Mouse (Mus musculus) hematopoietic stem cell, adult 5-6 weeks (primary cell): Measurements from ENCODE around the gene Capn10. TPM values are rescaled to one million over a fixed set of nuclear protein-coding genes. Genes with fewer than 3 reads are reported as not detected.

Experiments
- ATAC-seq, 2 experiments: fragments of 125-278 bp in 1 of 2; replicated peaks in 1 of 2; 2 replicates each; pipeline ENCODE4 v1.8.0; 2016 to 2017; ENCODE audit warnings: inconsistent platforms in 2 of 2, mild to moderate bottlenecking in 2 of 2, moderate number of reproducible peaks in 2 of 2, low read depth in 1 of 2, moderate TSS enrichment in 1 of 2; ENCODE audit not compliant: low FRiP score in 2 of 2, poor library complexity in 2 of 2, severe bottlenecking in 2 of 2, insufficient read depth in 1 of 2, low TSS enrichment in 1 of 2
- total RNA-seq: library from RNA; stranded (forward); fragments of 172-1452, 232-1000 nt; gene quantifications from 2 replicates; pipeline ENCODE4 v1.2.3, GENCODE M21; 2017

Capn10 gene
- 9.8 and 17.3 TPM in 2 replicates for total RNA-seq

DNA sequence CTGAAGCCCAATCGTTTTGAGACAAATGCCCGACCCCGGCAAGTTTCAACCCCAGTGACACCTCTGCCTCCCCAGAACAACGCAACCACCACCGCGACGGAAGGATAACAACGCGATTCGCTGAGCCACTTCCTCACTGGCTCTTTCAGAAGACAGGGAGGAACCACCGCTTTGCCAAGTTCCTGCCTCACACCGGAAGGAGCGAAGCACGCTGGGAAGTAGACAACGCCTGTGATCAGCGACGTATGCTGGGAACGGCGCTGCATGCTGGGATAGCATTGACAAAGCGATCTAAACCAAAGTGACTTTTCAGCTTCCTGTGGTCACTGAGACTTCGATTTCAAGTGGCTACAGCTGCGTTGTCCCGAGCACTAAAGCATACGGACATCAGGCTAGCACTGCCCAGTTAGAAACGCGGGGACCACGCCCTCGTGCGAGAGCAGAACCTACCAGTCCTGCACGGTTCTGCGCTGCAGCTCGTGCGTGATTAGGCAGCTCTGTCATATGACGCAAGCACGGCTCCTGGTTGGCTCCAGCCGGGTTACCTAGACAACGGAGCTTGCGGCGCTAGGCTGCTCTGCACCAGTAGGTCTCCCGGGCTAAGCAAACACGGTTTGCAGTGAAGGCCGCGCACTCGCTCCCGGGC, at the start of gene Capn10:
Gene Capn10, plus strand, starts transcription at position 195 of the 646 bp plus-strand sequence.
- peak; percentile 96 for ATAC-seq

DNA sequence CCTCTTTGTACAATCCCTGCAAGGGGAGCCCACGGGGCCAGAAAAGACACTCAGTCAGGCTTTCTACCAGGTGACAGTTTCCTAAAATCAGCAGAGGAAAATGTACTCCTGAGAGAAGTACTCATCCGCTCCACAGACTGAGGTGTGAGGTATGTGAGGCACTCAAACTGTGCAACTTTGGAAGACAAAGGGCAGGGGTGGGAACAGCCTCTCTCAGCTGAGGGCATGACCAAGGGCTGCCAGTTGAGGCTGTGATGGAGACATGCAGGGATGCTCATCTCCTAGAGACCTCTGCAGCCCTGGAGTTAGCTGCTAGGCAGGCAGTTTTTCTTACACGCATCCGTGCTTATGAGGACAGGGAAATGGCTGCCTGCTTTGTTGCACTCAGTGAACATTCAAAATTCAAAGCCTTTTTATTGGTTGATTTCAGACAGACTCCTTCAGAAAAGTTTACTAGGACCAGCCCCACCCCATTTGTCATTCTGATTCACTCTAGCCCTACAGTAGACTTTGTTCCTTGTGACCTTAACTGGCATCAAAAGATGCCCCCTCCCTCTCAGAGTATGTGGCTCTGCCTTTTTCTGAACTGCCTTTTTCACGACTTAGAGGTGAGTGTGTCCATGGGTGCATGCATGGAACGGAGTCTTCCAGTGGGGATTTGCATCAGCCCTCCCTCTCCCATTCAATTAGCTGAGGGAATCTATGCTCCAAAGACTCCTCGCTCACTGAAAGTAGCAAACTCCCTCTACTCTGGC, 45.1 kb upstream of the Capn10 start:
- no peak for ATAC-seq

GRCm38 (mm10) chr1:92892791-92893190, 41.4 kb upstream of the Capn10 start:
- no peak for ATAC-seq

DNA sequence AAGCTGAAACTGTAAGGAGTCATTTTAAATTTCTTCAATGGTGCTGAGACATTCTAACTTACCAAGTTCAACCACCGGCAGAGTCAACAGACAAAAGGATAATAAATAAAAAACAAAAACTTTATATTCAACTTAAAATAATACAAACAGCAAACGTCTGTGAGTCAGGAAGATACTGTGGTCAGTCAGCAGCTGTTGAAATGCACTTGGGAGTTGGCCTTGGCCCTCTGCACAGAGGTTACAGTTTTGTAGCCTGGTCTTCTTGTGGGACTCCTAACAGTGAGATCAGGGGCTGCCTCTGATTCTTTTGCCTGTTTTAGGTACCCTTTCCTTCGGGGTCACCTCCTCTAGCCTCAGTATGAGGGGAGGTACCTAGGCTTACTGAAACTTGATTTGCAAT, 40.3 kb upstream of the Capn10 start:
- no peak for ATAC-seq

- peak; percentile 92 for ATAC-seq
These were observed 39.1 kb upstream of the Capn10 start for GRCm38 (mm10) chr1:92895089-92895488.

- ATAC-seq = no peak
These were observed 31.4 kb upstream of the Capn10 start, which contains the start of gene Ankmy1 for GRCm38 (mm10) chr1:92902786-92903185. TSS of gene Ankmy1 (minus strand) at chr1:92902906.

GRCm38 (mm10) chr1:92903627-92904026, 30.5 kb upstream of the Capn10 start:
- ATAC-seq = no peak

DNA sequence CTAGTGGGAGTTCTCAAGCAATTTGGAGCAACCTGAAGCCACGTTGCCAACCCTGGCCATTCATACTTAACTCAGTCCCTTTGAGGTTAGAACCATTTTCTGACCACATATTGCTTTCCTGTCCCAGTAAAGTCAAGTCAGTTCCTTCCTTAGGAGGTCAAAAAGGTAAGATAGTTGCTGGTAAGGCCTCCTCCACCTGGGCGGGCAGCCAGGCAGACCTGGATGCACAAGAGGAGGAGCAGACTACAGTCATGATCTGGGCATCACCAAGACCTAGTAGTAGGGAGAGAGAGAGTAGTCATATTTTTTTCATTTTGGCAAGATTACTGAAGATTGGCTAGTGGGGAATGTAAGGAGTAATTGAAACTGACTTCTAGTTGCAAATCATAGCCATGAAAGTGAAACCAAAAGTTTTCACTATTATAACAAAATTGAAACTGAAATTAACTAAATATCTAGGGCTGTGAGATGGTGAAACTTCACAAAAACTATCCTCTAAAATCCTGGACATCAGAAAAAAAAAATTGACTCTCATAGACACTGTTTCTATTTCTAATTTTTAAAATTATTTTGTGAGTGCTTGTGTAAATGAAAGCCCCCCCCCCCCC, 28.4 kb upstream of the Capn10 start:
- no peak for ATAC-seq

DNA sequence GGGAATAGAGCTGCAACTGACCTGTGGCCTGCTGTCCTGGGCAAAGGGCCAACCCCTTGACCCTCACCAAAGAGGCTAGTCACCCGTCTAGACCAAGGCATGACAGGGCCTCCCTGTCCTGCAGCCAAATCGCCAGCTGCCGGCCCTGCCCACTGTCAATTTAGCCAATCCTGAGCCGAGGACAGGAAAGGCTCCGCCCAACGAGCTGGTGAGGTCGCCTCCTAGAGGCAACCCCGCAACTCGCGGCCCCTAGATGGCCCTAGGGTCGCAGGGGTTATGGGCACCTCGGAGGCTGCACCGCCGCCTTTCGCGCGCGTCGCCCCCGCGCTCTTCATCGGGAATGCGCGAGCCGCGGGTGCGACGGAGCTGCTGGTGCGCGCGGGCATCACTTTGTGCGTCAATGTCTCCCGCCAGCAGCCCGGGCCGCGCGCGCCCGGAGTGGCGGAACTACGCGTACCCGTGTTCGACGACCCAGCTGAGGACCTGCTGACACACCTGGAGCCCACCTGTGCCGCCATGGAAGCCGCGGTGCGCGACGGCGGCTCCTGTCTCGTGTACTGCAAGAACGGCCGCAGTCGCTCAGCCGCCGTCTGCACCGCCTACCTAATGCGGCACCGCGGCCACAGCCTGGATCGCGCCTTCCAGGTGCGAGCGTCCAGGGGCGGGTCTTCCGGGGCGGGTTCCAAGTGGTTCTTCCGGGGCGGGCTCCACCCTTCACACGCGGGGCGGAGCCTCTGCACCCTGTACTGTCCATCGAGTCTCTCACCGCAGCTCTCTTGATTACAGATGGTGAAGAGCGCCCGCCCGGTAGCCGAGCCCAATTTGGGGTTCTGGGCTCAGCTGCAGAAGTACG, 27.2 kb upstream of the Capn10 start, which contains the start of gene Dusp28:
Gene Dusp28, plus strand, starts transcription at position 203 of the 853 bp plus-strand sequence.
- peak; percentile 65 to 71 for ATAC-seq

DNA sequence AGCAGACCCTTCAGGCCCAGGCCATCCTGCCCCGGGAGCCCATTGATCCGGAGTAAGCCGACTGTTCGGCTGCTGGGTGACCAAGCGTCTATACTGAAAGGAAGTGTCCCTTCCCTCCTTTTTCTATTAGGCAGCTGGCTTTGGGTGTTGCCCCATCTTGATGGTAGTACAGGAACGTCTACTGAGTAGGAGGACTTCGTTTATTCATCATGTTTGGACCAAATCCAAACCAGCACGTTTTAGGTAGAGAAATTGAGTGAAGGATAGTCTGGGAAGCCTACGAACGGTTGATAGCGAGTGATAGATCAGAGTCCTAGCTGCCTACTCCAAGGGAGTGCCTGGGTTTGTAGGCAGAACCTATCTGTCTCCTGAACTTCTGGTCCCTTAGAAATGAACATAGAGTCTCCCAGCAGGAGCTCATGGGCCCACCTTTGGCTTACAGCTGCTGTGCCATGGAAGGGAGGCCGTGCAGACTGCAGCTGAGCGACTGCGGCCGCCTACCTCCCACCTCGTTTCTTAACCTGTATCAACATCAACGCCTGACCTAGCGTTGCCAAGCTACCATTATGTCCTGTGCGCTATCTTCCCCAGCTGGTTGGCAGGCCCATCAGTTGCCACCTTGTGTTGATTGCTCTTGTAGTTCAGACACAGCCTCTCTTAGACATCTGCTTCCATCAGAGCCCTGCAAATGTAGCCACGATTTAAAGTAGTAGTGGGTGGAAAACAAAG, 26.4 kb upstream of the Capn10 start:
- ATAC-seq = no peak; a peak in 1 of 4 replicates

DNA sequence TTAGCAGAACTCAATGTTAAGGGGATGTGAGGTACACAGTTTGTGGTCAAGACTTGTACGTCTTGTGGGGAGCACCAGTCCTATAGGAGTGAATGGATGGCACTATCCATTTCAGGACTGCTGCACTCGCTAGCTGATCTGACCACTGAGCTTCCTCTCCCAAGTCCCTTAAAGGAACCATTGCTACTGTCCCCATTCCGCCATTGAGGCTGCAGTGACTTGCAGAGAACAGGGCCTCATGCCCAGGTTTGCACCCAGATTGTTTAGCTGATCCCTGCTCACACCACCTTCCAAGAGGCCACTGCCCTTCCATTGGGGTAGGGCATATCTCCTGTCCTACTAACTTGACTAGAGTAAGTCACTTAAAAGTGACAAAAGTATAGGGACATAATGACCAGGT, 25.5 kb upstream of the Capn10 start:
- no peak for ATAC-seq

GRCm38 (mm10) chr1:92909068-92909467, 25.1 kb upstream of the Capn10 start:
- no peak for ATAC-seq

DNA sequence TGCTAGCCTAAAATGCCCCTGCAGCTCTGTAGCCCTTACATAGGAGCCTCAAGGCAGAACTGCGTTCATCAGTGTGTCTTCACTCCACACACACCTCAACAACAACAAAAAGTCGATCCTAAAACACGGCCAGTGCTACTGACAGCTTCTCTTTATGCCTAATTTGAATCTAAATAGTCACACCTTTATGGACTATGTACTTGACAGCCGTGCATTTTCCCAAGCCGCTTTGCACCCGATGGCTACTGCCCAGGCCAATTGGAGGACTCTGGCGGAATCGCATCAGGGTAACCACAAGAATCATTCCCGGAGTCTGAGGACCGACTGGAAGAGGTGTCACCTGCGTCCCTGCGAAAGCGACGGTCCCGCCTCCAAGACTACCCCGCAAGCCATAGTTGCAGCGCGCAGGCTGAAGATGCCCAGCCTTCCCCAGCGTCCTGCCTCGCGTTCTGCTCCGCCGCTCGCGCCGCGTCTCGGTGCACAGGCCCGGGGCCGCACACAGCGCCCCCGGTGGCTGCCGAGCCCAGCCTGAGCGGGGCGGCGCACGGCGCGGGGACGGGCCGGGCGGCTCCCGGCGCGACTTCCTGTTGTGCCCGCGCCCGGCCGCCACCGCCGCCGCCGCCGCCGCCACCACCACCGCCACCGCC, 23.8 kb upstream of the Capn10 start, which contains the start of gene Rnpepl1:
Gene Rnpepl1, plus strand, starts transcription at position 545 of the 647 bp plus-strand sequence.
- ATAC-seq = peak; percentile 19 to 38; a peak in 2 of 4 replicates

GRCm38 (mm10) chr1:92910925-92911720, 23.1 kb upstream of the Capn10 start:
- ATAC-seq = no peak

- no peak for ATAC-seq
These were observed 22.4 kb upstream of the Capn10 start for GRCm38 (mm10) chr1:92911721-92912138.

DNA sequence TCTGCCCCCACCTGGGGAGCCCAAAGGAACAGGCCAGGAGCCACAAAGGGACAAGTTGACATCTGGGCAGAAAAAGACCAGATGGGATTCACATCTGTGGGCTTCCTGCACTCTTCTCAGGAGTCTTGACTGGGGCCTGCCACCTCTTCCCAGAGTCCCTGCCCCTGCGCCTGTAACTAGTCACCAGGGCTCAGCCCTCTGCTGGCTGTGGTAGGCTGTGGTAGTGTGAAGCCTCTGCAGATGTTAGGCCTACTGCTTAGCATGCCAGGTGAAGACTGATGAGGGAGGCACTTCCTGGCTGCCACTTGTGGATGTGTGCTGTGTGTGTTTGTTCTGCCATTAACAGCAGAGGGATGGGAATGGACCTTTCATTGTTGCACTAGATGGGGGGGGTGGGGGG, 21.9 kb upstream of the Capn10 start:
- ATAC-seq = no peak; a peak in 1 of 4 replicates
